Mouse (Mus musculus) NIH3T3 (cell line): ENCODE data around the gene Pgs1.

Source experiments
- DNase-seq: peaks from one replicate; pipeline ENCODE4 v3.0.0-alpha.2; 2012; ENCODE audit warnings: low read depth

The Pgs1 gene

DNA sequence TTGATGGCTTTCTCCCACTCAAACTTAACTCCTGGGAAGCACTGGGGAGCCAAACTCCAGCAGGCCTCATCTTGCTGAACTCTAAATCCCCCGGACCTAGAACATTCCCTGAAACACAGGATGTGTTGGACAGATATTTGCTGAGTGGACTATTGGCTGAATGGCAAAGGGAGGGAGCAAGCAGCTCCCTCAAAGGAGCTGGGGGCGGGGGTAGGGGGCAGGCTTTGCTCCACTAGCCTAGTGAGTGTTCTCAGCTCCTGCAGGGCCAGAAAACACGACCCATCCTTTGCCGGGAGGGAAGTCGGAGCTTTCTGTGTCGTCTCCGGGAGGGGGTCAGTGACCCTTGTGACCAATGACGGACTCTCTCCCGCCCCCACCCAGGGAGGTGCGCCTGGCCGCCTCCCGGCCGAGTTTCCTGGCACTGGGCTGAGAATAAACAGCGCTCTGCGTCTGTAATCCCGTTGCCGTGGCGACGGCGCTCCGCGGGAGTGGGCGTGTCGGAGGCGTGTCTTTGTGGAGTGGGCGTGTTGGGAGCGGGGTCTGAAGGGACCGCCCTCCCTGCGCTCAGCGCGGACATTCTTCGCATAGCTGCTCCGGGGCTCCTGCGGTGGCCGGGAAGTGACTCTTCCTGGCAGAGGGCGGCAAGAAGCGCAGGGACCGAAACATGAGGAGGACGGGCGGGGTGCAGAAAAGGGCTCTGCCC, 22.9 kb upstream of the Pgs1 start:
- DNase-seq: peak; percentile 99

DNA sequence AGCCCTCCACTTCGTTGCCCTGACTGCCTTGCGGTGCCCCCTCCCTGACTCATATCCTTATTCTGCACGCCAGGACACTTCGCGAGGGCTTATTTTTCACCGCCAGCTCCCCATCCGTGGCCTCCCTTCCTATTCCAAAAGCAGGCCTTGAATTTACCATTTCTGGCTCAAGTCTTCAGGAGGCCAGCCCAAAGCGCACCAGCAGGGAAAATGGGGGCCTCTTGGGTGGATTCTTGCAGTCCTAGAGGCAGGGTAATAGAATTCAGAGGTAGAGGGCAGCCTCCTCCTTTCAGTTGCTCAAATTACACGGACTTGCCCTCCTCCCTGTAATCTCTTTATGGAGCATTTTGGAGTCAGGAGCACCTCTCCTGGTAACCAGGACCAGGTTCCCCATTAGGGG, 22.2 kb upstream of the Pgs1 start:
- peak; percentile 84 for DNase-seq

DNA sequence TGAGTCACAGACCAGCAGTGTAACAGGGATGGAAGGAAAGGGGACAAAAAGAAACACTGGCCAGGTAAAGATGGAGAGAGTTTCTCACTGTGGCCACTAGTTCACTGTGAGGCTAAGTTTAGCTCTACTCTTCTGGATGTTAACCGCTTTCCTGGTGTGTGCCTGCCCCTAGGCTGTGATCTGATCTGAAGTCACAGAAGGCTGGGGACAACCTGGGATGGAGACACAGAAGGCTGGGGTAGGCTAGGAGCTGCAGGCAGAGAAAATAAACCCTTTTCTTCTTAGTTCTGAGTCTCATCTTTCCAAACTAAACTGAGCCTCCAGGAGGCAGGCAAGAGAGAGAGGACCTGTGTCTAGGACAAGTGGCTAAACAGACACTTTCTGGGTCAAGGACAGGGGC, 21.8 kb upstream of the Pgs1 start:
- DNase-seq: no peak

DNA sequence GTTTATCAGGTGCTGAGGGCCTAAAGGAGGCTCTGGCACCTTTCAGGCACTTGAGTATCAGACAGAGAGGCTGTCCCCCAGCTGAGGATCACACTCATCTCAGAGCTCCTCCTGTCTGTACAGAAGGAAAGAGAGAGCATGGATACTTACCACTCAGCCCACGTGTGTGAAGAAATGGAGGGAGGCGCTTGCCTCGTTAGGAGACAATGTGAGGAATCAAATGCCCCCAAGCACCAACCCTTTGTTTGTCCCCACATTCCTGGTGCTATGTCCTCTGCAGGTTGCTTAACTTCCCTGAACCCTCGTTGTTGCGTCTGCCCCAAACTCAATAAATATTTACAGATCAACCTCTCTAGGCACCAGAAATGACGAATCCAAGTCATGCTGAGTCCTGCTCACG, 21.0 kb upstream of the Pgs1 start:
- DNase-seq: no peak

DNA sequence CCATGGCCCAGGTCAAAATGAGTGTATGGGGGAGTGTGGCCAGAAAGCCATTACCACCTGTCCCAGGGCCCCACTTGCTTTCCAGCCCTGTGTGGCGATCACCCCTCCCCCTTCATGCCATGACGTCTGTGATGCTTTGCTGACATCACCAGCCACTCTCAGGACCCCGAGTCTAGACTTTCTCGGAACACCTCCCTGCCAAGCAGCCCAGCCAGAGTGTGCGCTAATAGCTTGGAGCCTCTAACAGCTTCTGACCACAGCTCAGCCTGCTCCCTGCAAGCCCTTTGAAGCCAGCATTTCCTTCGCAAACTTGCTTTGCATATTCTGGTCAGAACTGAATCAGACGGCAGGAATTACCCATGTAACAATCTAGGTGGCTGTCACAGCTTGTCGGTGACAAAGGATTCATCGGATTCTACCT, 20.5 kb upstream of the Pgs1 start:
- DNase-seq: no peak

DNA sequence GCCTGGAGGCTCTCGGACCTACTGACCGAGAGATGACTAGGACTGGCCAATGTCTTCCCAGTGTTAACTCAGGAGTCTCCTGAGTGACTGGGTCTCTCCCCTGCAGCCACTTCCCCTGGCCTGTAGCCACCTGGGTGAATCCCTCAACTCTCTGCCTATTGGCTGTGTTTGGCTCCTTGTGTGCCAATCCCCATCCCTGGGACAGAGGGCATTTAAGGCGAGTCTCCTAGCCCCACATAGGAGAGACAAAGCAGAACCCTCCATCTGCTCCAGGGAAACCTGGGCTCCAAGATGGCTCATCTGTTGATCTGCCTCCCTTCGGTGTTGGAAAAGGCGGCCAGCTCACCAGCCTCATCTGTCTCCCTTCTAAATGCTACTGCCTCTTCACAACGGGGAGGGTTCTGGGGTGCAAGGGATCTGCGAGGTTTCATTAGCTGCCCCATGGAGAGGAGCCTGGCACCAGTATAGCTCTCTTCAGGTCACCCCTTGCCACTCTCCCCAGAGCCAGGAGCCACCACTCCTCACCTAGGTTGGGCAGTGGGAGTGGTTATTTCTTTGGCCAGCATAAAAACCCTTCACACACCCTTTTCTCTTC, 19.5 kb upstream of the Pgs1 start:
- no peak for DNase-seq

DNA sequence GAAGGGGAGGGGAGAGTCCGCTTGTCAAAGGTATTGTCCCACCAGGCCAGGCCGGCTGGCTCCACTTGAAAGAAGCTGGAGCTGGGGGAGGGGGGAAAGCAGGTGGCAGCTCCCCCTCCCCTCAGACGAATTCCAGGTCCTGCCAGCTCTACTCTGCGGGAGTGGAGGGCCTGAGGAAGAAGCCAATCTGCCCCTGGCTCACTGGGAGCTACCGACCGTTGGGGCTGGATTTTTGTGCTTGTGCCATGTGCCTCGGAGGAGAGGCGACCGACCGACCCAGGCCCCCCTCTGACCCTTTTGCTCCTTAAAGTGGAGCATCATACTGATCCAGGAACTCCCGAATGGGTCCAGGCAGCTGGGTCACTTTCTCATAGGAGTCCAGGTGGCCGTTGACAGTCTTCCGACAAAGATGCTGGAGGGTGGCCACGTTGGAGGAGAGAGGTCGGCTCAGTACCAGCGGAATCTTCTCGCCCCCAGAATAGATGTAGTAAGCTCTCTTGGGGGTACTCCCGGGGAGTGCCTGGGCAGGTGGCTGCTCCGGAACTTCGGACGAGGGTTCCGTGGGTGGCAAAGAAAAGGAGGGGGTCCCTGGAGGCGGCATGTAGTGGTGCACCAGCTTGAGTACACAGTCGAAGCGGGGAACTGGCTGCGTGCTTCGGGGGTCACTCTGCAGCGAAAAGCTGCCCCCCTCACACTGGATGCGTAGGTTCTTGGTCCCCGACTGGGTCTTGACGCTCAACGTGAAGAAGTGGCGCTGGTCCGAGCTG, 18.7 kb upstream of the Pgs1 start:
- DNase-seq: no peak

DNA sequence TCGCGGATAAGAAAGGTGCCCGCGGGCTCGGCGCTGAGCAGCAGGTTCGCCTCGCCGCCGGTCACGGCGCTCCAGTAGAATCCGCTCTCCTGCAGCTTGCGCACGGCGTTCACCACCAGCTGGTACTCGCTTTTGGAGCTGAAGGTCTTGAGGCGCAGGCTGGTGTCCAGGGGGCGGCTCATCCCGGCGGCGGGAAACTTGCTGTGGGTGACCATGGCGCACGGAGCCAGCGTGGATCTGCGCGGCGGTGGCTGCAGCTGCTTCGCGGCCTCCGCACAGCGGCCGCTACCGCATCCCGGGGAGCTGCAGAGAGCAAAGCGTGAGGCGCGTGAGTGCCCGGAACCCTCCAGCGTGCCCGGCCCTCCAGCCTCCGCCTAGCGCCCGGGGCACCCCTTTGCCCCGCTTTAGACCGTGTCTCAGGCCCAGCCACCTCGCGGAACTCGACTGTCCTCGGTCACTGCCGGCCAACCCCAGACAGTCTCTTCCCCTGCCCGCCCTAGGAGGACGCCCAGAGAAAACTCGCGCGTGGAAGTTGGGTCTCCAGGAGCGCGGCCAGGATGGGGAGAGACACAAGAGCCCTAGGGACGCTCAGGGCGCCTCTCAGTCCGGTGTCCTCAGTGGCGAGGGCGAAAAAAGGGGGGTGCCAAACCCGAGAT, 17.9 kb upstream of the Pgs1 start:
- DNase-seq: no peak

DNA sequence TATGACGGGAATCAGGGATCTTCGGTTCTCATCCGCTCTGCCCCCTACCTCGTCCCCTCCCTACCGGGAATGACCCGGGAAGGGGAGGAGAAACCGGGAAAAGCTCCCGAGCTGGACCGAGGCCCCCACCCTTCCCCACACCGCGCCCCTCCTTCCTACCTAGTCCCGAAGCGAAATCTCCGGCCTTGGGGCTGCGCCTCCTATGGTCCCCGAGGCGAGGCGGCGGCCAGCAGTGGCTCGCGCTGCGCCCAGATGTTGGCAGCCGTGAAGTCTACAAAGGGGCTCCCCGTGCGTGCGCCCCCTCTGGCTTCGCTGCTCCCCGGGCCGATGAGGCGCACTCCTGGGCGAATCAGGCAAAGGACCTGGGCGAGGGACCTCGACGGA, 17.4 kb upstream of the Pgs1 start:
- DNase-seq: no peak

DNA sequence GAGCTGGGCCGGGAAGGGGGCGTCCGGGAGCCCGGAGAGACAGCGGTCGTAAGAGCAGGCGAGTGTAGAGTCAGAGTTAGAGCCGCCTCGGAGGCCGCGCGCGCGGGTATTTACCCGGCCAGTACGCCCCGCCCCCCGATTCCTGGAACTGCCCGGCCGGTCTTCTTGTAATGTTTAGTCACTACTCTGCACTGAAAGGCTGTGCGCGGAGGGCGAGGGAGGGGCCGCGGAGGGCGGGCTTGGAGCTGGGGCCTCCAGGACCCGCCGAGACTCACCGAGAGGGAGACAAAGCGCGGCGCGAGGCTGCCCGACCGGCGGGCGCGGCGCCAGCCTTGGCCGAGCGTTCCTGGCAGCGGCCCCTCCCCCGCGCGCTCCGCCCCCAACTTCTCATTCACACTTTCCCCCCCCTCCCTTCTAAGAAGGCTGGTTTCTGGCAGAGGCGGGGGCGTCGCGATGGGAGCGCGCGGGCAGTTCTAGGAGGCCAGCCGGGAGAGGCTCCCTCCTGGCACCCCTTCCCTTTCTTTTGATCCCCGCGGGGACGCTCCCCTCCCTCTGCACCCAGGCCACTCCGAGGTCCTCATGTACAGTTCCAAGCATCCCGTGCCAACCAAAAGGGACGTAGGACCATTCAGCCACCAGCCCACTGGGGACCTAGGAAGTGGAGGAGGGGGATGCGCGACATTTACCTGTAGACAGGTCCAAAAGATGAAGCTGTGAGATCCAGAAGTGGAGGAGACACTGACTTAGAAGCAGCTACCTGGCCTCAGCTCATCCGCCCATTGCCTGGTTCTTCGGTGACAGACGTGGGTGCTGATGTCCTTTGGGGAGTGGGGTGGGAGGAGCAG, 16.8 kb upstream of the Pgs1 start:
- peak; percentile 99 for DNase-seq

DNA sequence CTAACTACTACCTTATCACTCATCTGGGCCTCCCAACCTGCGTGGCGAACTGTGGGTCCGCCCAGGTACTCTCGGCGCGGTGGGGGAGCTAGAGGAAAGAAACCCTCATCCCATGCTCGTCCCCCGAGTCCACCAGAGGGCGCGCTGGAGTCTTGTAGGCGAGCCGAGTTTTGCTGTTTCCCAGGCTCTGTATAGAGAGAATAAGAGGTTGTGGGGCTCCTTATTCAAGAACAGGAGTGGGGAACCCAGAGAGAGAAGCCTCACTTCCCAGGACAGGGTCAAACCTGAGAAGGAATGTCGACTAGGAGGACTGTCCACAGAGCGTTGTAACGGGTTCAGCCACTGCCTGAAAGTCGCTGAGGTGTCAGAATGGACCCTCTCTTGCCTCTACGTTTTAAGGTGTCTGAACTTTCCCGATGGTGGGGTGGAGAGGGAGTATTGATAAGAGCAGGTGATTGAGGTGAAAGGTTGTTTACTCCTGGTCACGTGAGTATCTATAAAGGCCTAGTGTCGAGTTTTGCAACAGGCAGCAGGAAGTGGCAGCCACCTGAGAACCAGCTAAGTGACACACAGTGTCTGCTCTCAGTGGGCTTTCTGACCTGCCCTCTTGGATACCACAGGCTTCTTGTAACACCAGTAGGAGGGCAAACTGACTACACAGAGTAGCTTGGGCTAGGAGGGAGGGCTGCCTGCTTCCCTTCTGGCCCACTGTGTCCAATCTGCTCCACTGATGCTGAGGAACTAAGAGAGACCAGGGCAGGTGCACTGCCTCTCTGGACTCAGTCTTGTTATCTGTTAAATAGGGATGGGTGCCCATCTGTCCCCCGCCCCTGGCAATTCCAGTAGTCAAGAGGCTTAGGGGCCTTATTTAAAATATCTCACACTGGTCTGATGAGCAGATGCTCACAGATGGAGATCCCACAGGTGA, 15.9 kb upstream of the Pgs1 start, which contains the start of gene Socs3:
TSS of gene Socs3 (minus strand) at position 103 of the 928 bp plus-strand sequence.
- DNase-seq: peak; percentile 97

DNA sequence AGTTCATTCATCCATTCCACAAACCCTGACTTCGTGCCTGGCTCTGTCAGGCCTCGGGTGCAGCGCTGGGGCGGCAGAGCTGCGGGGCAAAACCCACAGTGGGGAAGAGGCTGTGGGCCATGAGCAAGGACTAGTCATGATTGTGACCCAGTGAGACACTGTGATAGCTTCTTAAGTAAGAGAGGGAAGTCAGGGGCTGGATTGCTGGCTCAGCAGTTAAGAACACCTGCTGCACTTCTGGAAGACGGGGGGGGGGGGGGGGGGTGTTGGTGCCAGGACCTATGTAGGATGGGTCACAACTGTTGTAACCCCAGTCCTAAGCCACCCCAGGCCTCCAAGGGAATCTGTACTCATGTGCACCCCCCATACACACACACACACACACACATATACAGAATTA, 15.0 kb upstream of the Pgs1 start:
- no peak for DNase-seq

DNA sequence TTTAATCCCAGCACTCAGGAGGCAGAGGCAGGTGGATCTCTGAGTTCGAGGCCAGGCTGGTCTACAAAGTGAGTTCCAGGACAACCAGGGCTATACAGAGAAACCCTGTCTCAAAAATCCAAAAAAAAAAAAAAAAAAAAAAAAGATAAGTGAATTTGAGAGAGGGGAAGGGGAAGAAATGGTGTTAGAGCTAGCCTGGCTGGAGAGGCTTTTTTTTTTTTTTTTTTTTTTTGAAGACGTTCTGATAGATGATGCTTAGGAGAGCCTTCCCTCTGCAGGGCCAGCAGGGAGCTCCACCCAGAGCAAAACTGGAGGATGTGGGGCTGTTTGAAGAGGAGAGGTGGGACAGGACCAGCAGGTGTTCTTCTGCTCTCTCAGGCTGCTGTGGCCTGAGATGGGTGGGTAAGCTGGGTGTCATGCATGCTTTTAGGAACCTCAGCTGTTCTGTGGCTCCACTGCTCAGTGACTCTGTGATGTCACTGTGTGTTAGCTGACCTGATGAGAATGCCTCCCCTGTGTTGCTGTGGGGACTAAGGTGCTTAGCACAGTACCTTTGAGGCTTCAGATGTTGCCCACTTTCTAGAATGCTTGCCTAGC, 14.3 kb upstream of the Pgs1 start:
- no peak for DNase-seq

DNA sequence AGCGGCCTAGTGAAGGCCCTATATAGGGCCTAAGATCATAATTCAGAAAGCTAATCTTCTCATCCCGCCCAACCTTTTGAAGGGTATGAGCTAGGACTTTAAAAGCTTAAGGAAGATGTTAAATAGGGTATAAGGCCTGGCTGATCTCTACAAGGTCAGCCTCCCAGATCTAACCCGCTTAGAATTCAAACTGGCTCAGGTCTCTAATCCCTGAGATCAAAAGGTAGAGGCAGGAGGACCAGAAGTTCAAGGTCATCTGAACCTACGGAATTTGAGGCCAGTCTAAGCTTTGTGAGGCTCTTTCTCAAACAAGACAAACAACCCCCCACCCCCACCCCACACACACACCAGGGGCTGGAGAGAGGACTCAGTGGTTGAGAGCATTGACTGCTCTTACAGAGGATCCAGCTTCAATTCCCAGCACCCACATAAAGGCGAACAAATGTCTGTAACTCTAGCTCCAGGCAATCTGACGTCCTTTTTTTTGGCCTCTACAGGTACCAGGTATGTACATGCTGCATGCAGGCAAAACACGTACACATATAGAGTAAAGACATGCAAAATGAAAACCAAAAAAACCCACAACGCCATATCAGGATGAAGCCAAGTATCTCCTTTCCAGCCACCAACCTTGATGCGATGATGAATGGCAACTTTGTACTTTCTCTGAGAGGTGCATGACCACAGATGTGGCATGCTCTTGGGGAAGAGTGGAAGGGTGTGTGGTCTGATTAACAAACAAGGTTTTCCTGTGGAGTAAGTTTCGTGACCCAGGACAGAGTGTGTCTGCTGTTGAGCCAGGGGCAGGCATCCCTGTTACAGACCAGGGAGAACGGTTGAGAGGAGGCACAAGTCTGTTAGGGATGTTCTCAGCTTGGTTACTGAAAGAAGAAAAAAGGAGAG, 13.2 kb upstream of the Pgs1 start:
- no peak for DNase-seq

DNA sequence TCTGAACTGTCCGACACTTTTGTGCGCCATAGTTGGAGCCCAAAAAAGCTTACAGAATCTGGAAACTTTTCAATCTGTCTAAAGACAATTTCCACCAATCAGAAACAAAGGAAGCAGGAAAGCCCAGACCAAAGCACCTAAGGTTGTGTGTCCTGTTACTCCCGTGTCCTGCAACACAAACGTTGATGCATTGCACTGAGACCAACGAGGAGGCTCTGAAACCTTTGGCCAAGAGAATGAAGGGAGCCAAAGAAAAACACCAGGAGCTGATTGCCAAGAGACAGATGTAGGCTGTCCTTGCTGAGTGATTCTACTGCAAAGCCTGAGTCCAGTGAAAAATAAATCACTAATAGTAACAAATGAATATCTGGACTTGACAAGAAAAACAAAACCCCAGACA, 12.5 kb upstream of the Pgs1 start:
- DNase-seq: no peak

DNA sequence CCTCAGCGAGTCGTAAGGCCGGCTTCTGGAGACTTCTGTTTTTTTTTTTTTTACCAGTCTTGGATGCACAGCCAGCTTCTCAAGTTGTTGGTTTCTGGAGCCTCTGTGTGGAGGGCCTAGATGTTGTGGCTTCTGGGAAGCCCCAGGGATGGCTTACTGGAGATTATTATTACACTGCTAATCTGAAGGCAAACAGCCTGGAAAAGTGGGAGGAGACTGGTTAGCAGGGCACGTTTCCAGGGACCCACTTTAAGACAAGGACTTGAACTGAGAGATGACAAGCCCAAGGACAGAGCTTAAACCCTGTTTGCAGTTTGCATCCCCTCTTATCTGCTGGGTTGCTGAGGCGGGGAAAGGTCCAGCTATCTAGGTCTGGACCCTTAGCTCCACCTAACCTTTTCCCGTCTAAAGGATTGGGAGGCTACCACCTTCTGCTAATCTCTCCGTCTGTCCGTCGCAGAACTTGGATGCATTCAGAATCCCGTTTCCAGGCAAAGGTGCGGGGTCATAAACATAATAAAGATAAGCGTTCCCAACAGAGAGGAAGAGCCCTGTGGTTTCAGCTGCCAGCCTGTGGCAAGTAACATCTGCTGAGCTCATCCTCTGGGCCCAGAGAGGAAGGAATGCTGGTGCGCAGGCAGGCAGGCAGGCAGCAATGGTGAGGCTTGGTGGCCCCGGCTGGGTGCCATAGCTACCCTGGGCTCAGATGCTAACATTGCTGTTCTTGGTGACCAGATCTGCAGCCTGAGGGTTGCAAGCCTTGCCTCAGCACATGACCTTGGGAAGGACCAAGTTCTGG, 11.6 kb upstream of the Pgs1 start:
- DNase-seq: no peak

DNA sequence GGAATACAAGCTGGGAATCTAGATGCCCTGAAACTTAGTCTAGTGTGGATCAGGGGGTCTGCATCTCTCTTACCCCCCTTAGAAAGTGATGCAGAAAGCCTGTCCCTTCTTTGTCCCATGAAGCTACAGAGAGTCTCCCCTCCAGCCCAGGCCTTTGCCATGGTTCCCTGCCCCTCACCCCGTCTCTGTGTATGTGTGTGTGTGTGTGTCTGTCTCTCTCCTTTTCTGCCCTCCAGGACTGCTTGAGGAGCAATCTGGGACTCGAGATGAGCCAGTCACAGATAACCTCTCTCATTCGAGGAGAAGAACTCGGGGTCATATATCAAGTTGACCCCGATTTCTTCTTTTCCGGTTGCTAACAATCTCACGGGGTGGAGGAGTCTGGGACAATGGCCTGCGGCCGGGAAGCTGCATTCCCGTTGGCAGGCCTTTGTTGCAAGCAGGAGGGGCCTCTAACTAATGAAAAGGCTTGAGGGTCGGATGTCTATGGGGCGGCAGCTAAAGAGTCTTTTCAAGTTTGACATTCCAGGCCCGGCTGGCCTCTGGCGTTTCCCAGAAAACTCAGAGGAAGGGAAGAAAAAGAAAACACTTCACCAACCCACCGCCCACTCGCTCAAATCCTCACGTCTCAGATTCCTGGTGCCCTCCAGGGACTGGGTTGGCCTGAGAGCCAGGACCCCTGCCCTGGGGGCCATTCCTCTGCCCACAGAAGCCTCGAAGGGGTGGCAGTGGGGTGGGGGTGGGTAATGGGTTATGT, 10.7 kb upstream of the Pgs1 start:
- DNase-seq: no peak
